Mouse (Mus musculus): ENCODE results near the gene Wfdc9.

The Wfdc9 gene

DNA sequence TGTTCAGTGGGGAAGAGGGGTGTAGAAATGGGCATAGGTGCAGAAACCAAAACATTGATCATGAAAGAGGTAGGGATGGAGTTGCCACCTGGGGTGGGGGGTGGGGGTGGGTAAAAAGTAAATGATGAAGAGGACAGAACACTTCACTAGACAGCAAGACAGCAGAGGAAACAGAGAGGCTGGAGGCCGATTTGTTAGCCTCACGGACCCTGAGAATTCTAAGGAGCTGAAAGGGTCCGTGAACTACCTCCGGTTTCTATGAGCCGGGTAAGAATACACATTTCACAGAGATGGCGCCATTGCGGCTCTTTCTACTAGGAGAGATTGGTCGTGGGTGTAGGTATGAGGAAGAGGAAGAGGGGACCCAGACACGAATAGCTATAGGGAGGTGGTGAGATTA, at the start of gene Wfdc9:
Gene Wfdc9, minus strand, starts transcription at position 101 of the 400 bp plus-strand sequence.
- no peak for DNase-seq (ENCODE audit: low read depth)

DNA sequence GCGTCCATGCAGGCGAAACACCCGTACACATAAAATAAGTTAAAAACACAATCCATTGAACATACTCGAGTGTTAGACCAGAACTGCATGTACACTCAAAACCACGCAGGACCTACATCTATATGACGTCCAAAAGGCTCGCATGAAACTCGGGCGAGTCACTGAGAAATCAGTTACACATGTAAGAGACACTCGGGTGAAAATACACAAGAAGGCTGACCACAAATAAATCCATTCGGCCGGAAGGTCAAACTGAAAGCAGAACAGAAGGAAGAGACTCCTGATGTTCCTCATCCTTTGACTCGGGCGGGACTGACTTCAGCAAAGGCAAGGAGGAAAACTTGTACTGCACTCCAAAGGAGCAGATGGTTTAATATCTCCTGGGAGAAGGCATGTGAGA, 49.6 kb upstream of the Wfdc9 start:
- no peak for DNase-seq (ENCODE audit: low read depth)

DNA sequence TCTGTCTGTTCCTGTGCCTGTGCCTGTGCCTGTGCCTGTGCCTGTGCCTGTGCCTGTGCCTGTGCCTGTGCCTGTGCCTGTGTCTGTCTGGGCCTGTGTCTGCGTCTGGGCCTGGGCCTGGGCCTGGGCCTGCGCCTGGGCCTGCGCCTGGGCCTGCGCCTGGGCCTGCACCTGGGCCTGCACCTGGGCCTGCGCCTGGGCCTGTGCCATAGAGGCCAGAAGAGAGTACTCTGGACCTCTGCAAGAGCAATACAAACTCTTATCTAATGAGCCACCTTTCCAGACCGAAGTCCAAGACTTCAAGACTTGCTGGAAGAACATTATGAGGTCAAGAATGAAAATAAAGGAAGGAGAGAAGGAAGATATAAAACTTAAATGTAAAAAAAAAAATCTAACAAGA, 48.9 kb upstream of the Wfdc9 start:
- DNase-seq (ENCODE audit: low read depth): no peak

DNA sequence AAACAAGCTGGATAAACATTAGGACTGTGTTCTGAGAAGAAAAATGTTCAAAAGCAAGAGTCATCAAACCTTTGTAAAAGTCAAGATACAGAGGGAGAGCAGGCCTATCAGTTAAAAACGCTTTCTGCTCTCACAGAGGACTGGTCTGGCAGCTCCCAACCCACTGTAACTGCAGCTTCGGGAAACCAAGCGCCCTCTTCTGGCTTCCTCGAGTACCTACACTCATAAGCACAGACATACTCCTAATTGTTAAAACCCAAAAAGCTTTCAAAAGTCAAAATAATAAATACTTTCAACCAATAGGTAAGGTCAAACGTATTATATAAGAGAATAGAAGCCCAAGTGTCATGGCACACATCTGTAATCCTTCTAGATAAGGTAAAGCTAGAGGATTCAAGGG, 47.9 kb upstream of the Wfdc9 start:
- DNase-seq (ENCODE audit: low read depth): no peak

DNA sequence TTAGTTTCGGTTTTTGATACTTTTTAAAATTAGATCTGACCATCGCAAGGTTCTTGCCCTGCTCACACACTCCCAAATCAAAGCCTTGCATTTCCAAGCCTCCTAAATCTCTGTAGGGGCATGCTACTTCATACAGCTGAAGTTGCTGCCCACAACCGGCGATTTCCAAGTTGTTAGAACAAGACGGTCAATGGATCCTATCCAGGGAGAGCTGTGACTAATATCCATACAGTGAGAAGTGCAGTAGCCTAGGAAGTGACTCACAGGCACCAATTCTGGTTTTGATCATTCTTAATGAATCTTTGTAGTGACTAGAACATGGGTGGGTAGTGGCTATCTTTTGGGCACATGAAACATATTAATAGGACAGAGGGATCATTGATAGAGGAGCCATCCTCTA, 45.4 kb upstream of the Wfdc9 start:
- no peak for DNase-seq (ENCODE audit: low read depth)

DNA sequence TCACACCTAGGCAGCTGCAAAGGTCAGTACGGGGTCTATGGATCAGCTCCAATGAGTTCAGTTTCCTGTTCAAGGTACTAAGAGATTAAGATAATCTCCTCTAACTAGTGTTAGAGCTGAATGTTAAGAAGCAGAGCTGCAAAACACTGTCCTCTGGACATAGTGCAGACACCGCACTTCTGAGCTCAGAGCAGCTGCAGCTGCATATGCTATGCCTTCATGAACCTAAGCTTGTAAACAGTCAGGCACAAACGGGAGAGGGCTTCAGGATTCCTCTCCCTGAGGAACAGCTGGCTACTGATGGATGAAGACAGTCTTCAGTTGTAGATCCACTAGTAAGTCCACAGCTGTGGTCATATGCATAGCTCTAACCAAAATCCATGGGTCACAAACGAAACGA, 44.6 kb upstream of the Wfdc9 start:
- no peak for DNase-seq (ENCODE audit: low read depth)

DNA sequence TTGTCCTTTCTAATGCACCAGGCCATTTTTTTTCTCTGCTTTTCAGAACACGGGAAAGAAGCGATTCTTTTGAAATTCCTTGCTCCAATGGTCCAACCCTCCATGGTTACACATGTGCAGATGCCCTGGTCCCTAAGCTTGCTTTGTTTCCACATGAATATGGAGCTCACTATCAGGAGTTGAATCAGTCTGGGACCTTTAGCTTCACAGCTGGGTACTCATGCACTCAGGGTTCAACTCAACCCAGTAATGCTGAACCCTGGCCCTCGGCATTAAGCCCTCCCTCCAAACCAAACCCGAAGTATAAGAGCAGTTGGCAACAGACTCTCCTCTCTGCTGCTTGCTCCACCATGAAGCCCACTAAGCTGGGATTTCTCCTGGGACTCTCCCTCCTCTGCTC, 41.8 kb upstream of the Wfdc9 start, which contains the start of gene Spint4:
Gene Spint4, plus strand, starts transcription at position 301 of the 400 bp plus-strand sequence.
- no peak for DNase-seq (ENCODE audit: low read depth)

DNA sequence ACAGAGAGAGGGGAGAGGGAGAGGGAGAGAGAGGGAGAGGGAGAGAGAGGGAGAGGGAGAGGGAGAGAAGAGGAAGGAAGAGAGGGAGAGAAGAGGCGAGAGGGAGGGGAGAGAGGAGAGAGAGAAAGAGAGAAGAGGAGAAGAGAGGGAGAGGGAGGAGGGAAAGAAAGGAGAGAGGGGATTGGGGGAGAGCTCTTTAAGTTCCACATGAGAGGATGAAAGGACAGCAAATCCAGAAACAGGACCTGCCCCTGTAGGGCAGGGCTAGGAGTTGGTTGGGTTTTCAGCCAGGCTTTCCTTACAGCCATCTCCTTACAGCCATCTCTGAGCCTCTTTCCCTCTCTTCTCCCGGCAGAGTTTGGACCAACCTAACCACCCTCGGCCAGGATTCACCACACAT, 28.4 kb upstream of the Wfdc9 start, which contains the start of gene Wfdc13:
Gene Wfdc13, plus strand, starts transcription at position 301 of the 400 bp plus-strand sequence.
- no peak for DNase-seq (ENCODE audit: low read depth)

DNA sequence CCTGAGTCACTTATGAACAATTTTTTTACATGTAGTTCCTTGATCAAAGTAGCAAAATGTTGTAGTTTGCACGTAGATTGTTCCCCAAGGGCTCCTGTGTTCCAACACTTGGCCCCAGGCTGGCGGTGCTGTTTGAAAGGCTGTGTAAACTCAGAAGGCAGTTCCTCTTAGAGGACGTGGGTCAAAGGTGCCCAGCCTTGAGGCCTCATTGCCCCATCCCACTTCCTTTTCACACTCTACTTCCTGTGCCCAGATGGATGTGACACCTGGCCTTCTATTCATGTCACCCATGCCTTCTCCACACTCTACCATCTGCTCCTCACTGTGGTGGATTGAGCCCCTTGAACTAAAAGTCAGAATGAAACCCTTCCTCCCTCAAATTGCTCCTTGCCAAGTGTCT, 23.5 kb upstream of the Wfdc9 start:
- peak; percentile 4 for DNase-seq (ENCODE audit: low read depth)

DNA sequence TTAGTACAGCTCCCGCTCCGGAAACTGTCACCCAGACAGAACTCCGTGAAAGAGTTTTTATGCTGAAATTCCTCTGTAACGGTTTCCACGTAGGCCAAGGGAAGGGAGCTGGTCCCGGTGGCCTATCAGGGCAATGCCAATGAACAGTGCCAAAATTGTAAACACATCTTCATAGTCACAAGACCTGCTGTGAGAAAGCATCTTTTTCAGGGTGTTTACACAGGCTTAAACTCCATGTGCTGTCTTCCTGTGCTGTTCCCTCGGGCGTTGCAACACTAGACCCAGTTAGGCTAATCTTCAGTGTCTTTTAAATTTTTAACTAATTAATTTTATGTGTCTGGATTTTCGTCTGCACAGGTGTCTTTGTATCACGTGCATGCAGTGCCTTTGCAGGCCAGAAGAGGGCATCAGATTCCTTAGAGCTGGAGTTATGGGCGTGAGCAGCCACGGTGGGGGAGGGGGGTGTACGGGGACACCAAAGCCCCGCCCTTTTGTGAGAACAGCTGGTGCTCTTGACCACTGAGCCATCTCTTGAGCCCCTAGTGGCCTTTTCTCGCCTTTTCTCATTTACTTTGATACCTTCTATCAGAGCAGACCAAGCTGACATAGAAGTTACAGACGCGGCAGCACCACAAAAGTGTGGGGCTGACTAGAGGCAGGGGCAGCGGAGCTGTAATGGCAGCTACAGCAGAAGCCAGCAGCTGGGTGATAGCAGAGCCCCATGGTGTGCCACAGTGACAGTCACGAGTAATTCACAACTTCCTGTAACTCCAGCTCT, 22.7 kb upstream of the Wfdc9 start:
- DNase-seq (ENCODE audit: low read depth): peak; percentile 64

DNA sequence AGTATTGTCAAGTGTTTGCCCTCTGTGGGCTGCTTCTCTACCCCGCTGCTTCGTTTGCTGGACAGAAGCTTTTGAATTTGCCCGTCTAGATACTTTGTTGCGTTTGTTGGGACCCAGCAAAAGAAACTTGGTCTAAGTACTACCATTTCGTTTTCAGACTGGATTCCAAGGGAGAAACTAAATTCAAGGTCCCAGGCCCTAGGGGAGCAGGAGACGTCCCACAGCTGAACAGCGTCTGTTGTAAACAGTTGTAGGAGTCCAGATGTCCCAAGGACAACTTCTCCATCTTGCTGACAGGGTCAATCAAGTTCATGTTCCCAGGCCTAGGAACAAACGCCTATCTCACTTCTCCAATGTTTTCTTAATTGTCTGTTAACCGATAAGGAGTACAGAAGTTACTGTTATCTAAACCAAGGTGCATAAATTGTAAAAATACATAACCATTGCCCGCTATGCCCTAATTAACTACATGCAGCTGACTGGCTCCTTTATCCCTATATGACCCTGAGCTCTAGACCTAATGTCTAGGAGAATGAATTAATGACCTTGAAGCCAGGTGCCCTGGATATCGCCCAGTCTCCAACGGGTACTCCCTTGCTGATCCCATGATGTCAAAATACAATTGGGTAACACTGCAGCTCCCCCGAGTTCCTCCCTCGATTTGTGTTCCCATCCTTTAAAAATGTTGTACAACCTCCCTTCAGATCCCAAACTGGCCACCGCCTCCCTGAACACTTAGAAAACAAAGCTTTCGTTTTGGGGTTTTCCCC, 20.7 kb upstream of the Wfdc9 start:
- no peak for DNase-seq (ENCODE audit: low read depth)

DNA sequence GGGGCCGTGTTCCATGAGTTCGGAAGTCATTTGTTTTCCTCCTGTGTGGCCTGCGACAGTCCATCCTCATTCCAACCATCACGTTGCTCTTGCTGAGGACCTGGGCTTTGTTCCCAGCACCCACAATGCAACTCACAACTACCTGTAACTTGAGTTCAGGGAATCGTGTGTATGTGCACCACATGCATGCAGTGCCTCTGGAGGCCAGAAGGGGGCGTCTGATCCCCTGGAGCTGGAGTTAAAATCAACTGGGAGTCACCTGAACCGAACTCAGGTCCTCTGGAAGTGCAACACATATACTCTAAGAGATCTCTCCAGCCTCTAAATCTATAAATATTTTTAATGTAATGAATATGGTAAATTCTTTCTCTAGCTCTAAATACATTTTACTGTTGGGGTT, 19.7 kb upstream of the Wfdc9 start:
- DNase-seq (ENCODE audit: low read depth): peak; percentile 6

DNA sequence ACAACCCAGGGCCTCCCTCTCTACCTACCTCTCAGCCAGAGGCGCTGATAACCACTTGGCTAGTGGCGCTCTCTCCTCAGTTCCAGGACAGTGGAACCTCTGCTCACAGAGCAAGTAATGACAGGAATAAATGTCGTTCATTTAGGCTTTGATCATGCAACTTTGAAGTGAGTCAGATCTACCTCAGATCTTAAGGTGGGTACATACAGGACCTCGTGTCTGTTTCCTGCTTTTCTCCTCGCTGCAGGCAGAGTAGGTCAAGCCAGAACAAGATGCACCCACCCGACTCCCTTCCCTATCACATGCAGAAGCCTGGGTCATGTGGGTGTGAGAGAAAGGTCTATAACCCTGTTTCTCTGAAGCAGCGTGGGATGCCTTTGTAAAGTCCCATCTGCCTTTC, 17.6 kb upstream of the Wfdc9 start, which contains the start of gene Wfdc11:
Gene Wfdc11, minus strand, starts transcription at position 101 of the 400 bp plus-strand sequence.
- DNase-seq (ENCODE audit: low read depth): no peak

DNA sequence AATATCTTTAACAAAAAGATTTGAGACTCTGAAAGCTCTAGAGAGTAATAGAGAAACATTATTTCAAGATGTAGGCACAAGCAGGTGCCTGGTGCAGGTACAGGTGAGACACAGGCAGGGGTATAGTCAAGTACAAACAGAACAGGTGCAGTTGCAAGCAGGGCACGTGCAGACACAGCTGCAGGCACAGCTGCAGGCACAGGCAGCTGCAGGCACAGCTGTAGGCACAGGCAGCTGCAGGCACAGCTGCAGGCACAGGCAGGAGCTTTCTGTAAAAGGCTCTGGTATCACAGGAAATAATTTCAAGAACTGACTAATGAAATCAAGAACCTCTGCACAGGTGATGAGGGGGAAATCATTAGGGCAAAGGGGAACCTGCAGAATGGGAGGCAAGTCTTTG, 14.6 kb upstream of the Wfdc9 start:
- DNase-seq (ENCODE audit: low read depth): no peak

DNA sequence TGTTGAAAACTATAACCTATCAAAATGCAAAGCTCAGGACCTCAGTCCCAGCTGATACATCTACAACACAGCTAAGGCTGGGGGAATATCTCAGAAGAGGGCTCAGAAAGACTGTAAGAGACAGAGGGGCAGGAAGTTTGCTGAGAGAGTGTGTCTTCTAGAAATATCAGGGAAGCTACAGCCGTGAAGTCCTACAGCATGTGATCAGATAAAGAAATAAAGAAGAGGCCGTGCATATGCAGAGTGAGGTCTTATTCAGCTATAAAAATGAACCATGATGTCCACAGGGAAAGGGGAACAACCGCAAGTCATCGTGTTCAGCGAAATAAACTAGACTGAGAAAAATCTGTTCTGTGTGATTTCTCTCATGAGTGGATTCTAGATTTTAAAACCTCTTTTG, 13.9 kb upstream of the Wfdc9 start:
- DNase-seq (ENCODE audit: low read depth): no peak

DNA sequence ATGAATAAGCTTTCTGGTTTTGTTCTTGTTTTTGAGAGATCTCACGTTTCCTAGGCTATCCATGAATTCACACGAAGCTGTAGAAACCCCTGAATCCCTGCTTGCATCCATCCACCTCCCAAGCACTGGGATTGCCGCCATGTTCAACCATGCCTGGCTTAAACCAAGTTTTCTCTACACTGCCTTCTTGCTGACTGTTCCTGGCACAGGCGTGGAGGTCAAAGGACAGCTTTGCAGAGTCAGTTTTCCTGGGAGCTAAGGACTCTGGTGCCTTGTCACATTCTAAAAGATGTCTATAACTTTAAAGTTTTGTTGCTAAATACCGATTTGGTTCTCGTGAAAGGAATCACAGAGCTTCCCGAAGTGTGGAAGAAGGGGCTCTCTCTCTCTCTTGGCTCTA, 8.5 kb upstream of the Wfdc9 start:
- no peak for DNase-seq (ENCODE audit: low read depth)

DNA sequence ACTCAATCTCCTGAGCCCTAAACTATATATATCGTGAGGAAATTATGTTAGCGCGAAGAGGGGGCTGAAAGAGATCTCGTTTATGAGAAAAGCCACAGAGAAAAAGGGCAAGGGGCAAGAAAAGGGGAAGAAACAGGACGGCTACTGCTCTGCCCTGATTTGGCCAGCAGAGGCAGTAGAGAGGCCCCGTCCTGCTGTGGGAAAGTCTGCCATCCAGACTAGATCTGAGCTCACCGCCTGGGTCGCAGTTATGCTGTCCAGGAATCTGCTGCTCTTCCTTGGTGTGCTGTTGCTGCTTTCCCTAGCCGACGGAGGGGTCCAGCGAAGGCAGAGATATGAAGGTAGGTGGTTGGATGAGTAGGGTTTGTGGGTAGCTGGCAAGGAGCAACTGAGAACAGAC, 525 bp downstream of the Wfdc9 start, which contains the start of gene Wfdc10:
Gene Wfdc10, plus strand, starts transcription at position 189 of the 400 bp plus-strand sequence.
- DNase-seq (ENCODE audit: low read depth): peak; percentile 29

DNA sequence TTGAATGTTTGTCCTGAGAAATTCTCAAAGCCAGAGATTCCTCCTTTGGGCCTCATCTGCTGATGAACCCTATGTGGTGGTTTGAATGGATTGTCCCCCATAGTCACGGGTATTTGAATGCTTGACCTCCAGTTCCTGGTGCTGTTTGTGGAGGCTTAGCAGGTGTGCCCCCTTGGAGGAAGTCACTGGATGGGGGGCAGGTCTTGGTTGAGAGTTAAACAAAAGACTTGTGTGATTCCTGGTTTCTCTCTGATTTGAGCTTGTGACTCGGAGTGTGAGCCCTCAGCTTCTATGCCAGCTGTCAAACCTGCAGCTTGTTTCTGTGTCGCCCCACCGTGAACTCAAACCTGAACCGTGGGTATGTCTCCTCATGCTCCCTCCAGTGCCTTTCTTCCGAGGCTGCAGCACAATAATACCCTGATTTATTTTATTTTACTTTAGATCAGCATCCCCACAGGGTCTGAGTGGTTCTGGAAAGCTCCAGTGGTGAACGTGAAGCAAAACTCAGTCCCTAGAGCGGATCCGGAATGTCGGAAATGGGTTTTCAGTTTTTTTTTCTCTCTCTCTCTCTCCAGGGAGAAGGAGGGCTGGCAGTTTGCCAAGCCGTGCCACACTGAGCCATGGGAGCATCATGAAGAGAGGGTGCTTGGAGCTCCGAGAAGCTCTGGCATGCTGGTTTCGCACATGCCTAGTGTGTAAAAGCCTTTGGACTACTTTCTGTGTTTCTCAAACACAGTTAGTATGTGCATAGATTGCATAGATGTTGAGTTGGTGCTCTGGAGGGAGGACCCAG, 14.3 kb downstream of the Wfdc9 start:
- DNase-seq (ENCODE audit: low read depth): no peak

DNA sequence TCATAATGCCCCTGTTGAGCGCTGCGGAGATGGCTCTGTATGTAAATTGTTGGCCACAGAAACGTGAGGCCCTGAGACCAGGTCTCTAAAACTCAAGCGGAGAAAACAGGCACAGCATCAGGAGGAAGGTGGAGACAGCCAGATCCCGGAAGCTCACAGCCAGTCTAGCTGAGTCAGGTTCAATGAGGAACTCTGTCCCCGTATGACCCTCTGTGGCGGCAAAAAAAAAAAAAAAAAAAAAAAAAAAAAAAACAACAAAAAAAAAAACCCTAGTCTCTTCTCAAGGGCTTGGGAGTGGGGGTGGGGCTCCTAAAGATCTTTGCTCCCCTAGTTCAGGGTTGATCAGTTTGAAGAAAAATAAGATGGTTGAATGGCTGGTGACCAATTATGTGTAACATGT, 15.3 kb downstream of the Wfdc9 start:
- DNase-seq (ENCODE audit: low read depth): no peak

DNA sequence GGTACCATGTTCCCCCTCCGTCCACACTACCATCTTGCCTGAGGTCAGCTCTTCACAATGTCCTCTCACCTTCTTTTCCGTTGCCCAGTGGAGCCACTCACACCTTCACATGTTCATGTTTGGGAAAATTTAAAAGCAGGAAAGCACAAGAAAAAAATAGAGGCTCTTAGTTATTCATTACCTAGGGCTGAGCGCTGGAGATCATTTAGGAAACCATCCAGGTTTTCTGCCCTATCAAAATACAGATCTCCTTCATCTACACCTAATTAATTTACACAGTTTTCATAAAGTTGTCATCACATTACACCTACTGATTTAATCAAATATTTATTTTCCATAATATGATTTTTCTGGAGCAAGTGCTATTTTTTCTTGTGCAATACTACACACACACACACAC, 17.7 kb downstream of the Wfdc9 start, which contains the start of gene Wfdc16:
Gene Wfdc16, minus strand, starts transcription at position 101 of the 400 bp plus-strand sequence.
- no peak for DNase-seq (ENCODE audit: low read depth)

DNA sequence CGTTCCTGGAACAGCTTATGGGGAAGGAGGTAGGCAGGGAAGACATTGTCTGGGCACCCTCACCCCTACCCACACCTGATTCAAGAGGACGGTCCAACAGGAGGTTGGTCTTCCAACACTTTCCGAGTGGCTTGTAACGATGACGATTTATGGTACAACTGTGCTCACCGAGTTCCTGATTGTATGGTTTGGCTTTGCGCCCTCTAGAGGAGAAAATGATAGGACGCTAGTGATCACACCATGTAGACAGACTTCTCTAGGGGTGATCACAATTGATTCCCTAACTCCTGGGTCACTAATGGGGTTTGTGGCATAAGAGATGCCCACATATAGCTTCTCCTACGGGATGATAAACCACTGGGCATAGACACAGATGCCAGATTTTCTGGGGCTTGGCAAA, 21.1 kb downstream of the Wfdc9 start:
- peak; percentile 31 for DNase-seq (ENCODE audit: low read depth)

DNA sequence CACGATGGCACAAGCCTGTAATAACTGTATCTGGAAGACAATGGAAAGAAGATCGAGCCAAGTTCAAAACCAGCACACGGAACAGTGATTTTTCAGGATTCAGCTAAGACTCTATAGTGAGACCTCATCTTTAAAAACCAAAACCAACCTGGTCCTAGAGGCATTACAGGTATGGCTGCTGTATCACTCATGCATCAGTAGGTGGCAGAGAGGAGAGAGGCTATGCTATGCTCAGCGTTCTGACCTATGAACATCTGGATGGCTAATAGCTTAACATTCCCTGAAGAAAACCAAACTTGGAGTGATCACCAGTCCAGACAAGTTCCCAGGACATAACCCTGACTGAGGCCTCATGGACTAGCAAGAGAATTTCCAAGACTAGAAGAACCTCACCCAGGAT, 34.6 kb downstream of the Wfdc9 start:
- DNase-seq (ENCODE audit: low read depth): no peak
